In genomic region chr5:103377493-103378130, GRCm38 (mm10) we compare ENCODE assay signal across 11 mouse cellular contexts. TPM values are rescaled to one million over a fixed set of nuclear protein-coding genes. Genes with fewer than 3 reads are reported as not detected.
DNase-seq lines count a peak whose midpoint lies in the region; ATAC-seq and TF ChIP-seq lines count a peak whose summit lies in the region.
"Had no signal": no experiment of that assay in that cellular context is flagged by ENCODE, and none has a peak within 500 bp of the region (broad histone marks: within the 10 kb centered on the region; RNA-seq: fewer than 3 reads in every experiment).

No protein-coding gene starts in this region.

- 27% methylated on average over 12 of the region's 12 CpGs for WGBS in kidney, embryonic 15.5 days

- peak overlapping the region; percentile 77 for H3K27ac ChIP-seq in gastrocnemius, adult 2 months
- peak overlapping the region; percentile 91 for H3K27ac ChIP-seq in kidney, embryonic 15.5 days
- H3K27ac ChIP-seq: embryonic facial prominence, embryonic 12.5 days; midbrain, embryonic 13.5 days had no signal

- intact Hi-C loops in gastrocnemius, adult 2 months (cut with DNase I) = no loop called here
- intact Hi-C loops in gastrocnemius, postnatal 14 days (cut with DNase I; ENCODE audit: low total_unique reads) = no loop called here

- H3K27me3 ChIP-seq in kidney, embryonic 15.5 days = no peaks in the 10 kb centered on the region
- H3K27me3 ChIP-seq: embryonic facial prominence, embryonic 12.5 days had no signal

- H3K4me1 ChIP-seq in kidney, embryonic 15.5 days = peaks cover 56% of the 10 kb centered on the region

- TF ChIP-seq CTCF in gastrocnemius, adult 2 months (IDR thresholded peaks at IDR 0.05) = no peak

- no peak for DNase-seq in gastrocnemius, adult 2 months
- no peak for DNase-seq in gastrocnemius, postnatal 14 days
- DNase-seq in kidney, adult 9 months = no peak
- DNase-seq in thymus, postnatal 0 days (ENCODE audit: low spot score) = peak; percentile 28
- no peak for DNase-seq in thymus, postnatal 10 days (ENCODE audit: low spot score in 2 of 2)
- no peak for DNase-seq in yolk sac, embryonic 10.5 days (ENCODE audit: low spot score)
- no peak for DNase-seq in cerebellum, adult 11 months

- ATAC-seq in kidney, embryonic 15.5 days (replicated peaks; ENCODE audit: low FRiP score) = no peak
- ATAC-seq: forebrain, embryonic 16.5 days; midbrain, embryonic 13.5 days had no signal

- peak overlapping the region; percentile 59 for H3K4me3 ChIP-seq in gastrocnemius, adult 2 months
- H3K4me3 ChIP-seq in kidney, embryonic 15.5 days (replicated peaks) = 0 out of 2 replicates have a peak overlapping the region, but pooled peaks have one; percentile 7
- H3K4me3 ChIP-seq: embryonic facial prominence, embryonic 12.5 days; midbrain, embryonic 13.5 days had no signal

- no peak overlapping the region for H3K9ac ChIP-seq in kidney, embryonic 15.5 days
- H3K9ac ChIP-seq: embryonic facial prominence, embryonic 12.5 days; midbrain, embryonic 13.5 days had no signal

- no peaks in the 10 kb centered on the region for H3K9me3 ChIP-seq in kidney, embryonic 15.5 days (replicated peaks)
- H3K9me3 ChIP-seq: embryonic facial prominence, embryonic 12.5 days; midbrain, embryonic 13.5 days had no signal

- no peaks in the 10 kb centered on the region for H3K36me3 ChIP-seq in kidney, embryonic 15.5 days
- H3K36me3 ChIP-seq: embryonic facial prominence, embryonic 12.5 days; midbrain, embryonic 13.5 days had no signal

- peak overlapping the region; percentile 53 for H3K4me2 ChIP-seq in kidney, embryonic 15.5 days
- H3K4me2 ChIP-seq: embryonic facial prominence, embryonic 12.5 days; midbrain, embryonic 13.5 days had no signal

RNA-seq across cellular contexts. Expression of gene Ptpn13, which starts 47.4 kb away (rescaled TPM):
- 1 to 10 TPM; 1.9 to 2.9 TPM for total RNA-seq in gastrocnemius, adult 2 months (2021)
- total RNA-seq in gastrocnemius, postnatal 14 days (2021) = 1 to 10 TPM; 5.4 to 6.0 TPM
- polyA plus RNA-seq in kidney, embryonic 15.5 days (2015; fragmentation: Nextera tagmentation; extraction: Ambion mirVana) = 29.8 and 30.9 TPM in 2 replicates
- 4.7 and 5.6 TPM in 2 replicates for polyA plus RNA-seq in thymus, postnatal 0 days (2015; fragmentation: Nextera tagmentation; extraction: Ambion mirVana)
